Mouse (Mus musculus) layer of hippocampus, adult 2 months (tissue): ENCODE measurements around the gene Olfr1137. TPM values are rescaled to one million over a fixed set of nuclear protein-coding genes. Genes with fewer than 3 reads are reported as not detected.

Experiments
- DNase-seq, 2 experiments: peaks; one replicate each; pipeline ENCODE4 v3.0.0; 2022; ENCODE audit warnings: low spot score in 2 of 2
- H3K27ac ChIP-seq: fragments of 200-600 bp; 2 replicates; pipeline ENCODE4 v1.8.1; 2022
- H3K4me3 ChIP-seq: fragments of 200-600 bp; 2 replicates; pipeline ENCODE4 v1.8.1; 2022; ENCODE audit warnings: mild to moderate bottlenecking
- CTCF ChIP-seq: fragments of 200-600 bp; conservative IDR thresholded peaks from 2 replicates; pipeline ENCODE4 v1.8.1; 2022; ENCODE audit warnings: antibody characterized with exemption, mild to moderate bottlenecking, moderate library complexity
- long read RNA-seq, 2 experiments: library from polyadenylated mRNA; stranded (forward); transcript quantifications; one replicate each; pipeline ENCODE4 v2.0.0; 2021; ENCODE audit warnings: borderline mapping rate in 2 of 2
- total RNA-seq, 2 experiments: library from RNA; stranded (reverse); gene quantifications; 2 replicates each; pipeline ENCODE4 v1.2.3; 2021

The Olfr1137 gene
- total RNA-seq: not detected
- long read RNA-seq, experiment 1: 0 reads
- long read RNA-seq, experiment 2: 0 reads

DNA sequence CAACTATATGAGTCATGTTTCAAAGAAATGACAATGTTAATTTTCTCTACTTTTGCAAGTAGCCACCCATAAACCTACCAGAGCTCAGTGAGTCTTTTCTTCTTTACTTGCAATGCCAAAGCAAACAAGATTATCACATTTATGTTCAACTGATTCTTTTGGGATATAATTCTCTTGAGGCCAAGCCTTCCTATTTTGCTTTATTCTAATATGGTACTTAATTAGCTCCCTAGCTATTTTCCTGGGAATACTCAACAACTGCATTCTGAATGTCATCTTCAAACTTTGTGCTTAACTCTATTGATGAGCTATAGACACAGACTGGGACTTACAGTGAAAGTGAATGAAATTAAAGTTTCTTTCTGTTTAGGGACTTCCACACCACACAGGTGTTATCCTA lies at the start of gene Olfr1137:
Olfr1137 (minus strand) TSS at position 101 of the 400 bp plus-strand sequence.
- no peak for DNase-seq
- Histone ChIP-seq H3K4me3 (no peak within 1 kb of the TSS), H3K27ac (no peak within 1 kb of the TSS)
- TF ChIP-seq CTCF: no peak

DNA sequence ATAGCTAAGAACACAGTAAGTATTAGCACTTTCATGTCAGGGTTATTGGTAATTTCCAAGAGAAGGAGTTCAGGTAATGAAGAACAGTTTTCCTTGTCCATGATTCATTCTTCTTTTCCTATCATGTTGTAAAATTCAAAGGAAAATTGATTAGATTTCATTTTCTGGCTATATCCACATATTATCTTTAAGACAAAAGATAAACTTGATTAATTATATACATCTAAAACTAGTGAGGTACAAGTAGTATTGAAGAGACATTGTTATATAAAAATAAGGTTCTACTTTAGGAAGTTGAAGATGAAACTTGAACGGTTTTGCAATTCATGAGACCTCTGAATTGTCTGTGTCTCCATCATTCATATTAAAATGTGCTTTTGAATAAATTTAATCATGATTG lies 40.9 kb upstream of the Olfr1137 start, which contains the start of gene Olfr1141:
Olfr1141 (minus strand) TSS at position 101 of the 400 bp plus-strand sequence.
- H3K4me3 ChIP-seq: no peak within 1 kb of the TSS
- H3K27ac ChIP-seq: no peak within 1 kb of the TSS
- TF ChIP-seq CTCF: no peak
- no peak for DNase-seq

DNA sequence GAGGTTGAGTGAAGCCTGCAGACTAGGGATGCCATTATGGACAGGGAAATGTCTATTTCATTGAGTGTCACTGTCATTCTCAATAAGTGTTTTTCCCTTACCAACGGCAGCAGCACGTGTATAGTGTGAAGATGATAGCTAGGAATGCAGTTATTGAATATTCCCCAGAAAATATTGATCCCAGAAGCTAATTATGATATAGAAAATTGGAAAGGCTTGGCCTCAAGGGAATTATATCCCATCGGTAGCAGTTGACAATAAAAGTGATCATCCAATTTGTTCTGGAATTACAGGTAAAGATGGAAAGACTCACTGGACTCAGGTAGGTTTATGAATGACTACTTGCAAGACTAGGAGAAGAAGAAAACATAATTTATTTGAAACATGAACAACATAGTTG lies 30.5 kb upstream of the Olfr1137 start, which contains the start of gene Olfr1140:
Olfr1140 (plus strand) TSS at position 301 of the 400 bp plus-strand sequence.
- no peak for DNase-seq
- no peak within 1 kb of the TSS for H3K4me3 ChIP-seq
- H3K27ac ChIP-seq: no peak within 1 kb of the TSS
- no peak for TF ChIP-seq CTCF

DNA sequence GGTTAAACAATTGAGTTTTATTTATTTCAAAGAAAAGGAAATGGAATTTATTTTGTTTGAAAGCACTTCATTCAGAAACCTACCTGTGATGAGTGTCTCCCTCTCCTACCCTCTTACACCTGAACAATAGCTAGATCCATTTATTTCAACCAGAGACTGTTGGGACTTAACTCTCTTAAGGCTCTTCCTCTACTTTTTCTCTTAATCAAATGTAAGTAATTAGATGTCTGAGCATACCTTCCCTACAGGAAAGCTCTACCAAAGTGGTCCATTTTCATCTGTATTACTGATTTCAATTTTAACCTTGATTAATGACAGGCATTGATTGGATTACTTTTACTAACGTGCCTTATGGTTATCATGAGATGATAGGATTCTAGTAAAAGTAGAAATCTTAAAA lies 26.9 kb upstream of the Olfr1137 start, which contains the start of gene Olfr1138:
Olfr1138 (minus strand) TSS at position 101 of the 400 bp plus-strand sequence.
- H3K27ac ChIP-seq: no peak within 1 kb of the TSS
- TF ChIP-seq CTCF: no peak
- no peak for DNase-seq
- no peak within 1 kb of the TSS for H3K4me3 ChIP-seq

DNA sequence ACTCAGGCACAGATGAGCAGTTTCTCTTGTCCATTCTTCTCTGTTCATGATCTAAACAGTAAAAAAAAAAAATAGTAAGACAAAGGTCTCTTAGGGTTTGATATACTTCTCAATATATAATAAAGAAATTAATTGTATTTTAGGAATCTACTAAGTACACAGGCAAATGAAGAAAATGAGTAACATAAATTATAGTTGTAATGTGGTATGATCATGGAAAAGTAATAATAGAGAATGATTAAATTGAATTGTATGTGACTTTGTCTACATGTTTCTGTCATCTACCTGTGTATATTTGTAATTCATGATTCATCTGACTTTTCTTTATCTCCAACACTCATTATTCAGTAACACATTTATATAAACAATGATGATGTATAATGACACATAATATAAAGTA lies 19.1 kb downstream of the Olfr1137 start, which contains the start of gene Olfr1136:
Olfr1136 (minus strand) TSS at position 101 of the 400 bp plus-strand sequence.
- Histone ChIP-seq H3K4me3 (no peak within 1 kb of the TSS), H3K27ac (no peak within 1 kb of the TSS)
- DNase-seq: no peak
- TF ChIP-seq CTCF: no peak

DNA sequence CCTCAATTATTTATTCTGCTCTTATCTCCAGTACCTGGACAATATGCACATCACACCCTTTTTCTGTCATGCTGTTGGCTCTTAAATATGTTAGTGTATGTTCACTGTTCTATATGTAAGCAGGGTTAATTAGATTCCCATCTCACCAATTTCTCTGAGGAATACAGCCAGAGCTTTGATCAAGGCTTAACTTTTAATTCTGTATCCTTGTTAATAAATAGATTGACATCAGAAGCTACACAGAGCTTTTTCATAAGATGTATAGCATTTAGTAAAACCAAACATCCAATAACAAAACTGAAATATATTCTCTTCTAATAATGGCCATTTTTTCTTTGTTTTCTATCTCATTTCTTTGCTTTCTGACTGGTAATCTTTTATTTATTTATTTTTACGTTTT lies 39.4 kb downstream of the Olfr1137 start, which contains the start of gene Olfr1135:
Olfr1135 (minus strand) TSS at position 101 of the 400 bp plus-strand sequence.
- no peak within 1 kb of the TSS for H3K27ac ChIP-seq
- no peak for DNase-seq
- TF ChIP-seq CTCF: no peak
- H3K4me3 ChIP-seq: no peak within 1 kb of the TSS

Other genes starting within 250 kb of the Olfr1137 start
- gene Pramel7, start 216.1 kb downstream of the Olfr1137 start, total RNA-seq: not detected
- not detected for gene Pramel6, start 206.6 kb downstream of the Olfr1137 start, total RNA-seq
- under 1 TPM in 1 of 2 experiments, not detected in 1; 0.28 TPM for gene Olfr153, start 181.4 kb downstream of the Olfr1137 start, total RNA-seq
- gene Olfr1128, start 167.6 kb downstream of the Olfr1137 start, total RNA-seq: not detected
- not detected for gene Olfr1129, start 139.3 kb downstream of the Olfr1137 start, total RNA-seq
- gene Olfr1130, start 107.0 kb downstream of the Olfr1137 start, total RNA-seq: not detected
- not detected for gene Olfr1131, start 86.1 kb downstream of the Olfr1137 start, total RNA-seq
- gene Olfr1132, start 75.6 kb downstream of the Olfr1137 start, total RNA-seq: not detected
- gene Olfr1133, start 65.8 kb downstream of the Olfr1137 start, total RNA-seq: not detected
- gene Olfr1134, start 54.7 kb downstream of the Olfr1137 start, total RNA-seq: not detected
- gene Olfr1135, start 39.5 kb downstream of the Olfr1137 start, total RNA-seq: not detected
- not detected for gene Olfr1136, start 19.2 kb downstream of the Olfr1137 start, total RNA-seq
- not detected for gene Olfr1138, start 26.8 kb upstream of the Olfr1137 start, total RNA-seq
- gene Olfr1140, start 30.6 kb upstream of the Olfr1137 start, total RNA-seq: not detected
- gene Olfr1141, start 40.8 kb upstream of the Olfr1137 start, total RNA-seq: not detected
- gene Olfr152, start 66.3 kb upstream of the Olfr1137 start, total RNA-seq: not detected
- not detected for gene Olfr1143, start 87.4 kb upstream of the Olfr1137 start, total RNA-seq
- gene Olfr1145, start 96.6 kb upstream of the Olfr1137 start, total RNA-seq: not detected
- gene Olfr1148, start 117.4 kb upstream of the Olfr1137 start, total RNA-seq: not detected
- gene Olfr1150-ps1, start 130.8 kb upstream of the Olfr1137 start, total RNA-seq: not detected
- not detected for gene Olfr1151, start 142.7 kb upstream of the Olfr1137 start, total RNA-seq
- gene Olfr1152, start 153.3 kb upstream of the Olfr1137 start, total RNA-seq: not detected
- gene Olfr1153, start 181.8 kb upstream of the Olfr1137 start, total RNA-seq: not detected
- not detected for gene Olfr1154, start 192.0 kb upstream of the Olfr1137 start, total RNA-seq
- not detected for gene Olfr1155, start 232.0 kb upstream of the Olfr1137 start, total RNA-seq
- gene Olfr1156, start 239.9 kb upstream of the Olfr1137 start, total RNA-seq: under 1 TPM in 1 of 2 experiments, not detected in 1; 0.15 TPM